Mouse (Mus musculus) naive thymus-derived CD4-positive, alpha-beta T cell, adult 2 months (primary cell): Measurements from ENCODE around the gene Gm28827.
"Not testable (repeated sequence)": the region's sequence is repeated elsewhere in the genome, so short reads cannot be mapped to it uniquely, and the experiment has no call there.

Experiments used
- DNase-seq: peaks from one replicate; pipeline ENCODE4 v3.0.0-alpha.2; 2011; ENCODE audit warnings: low read depth

Gene Gm28827

GRCm38 (mm10) chrY:83030647-83031046, at the start of gene Gm28827:
Gene Gm28827 (plus strand): TSS chrY:83030947.
- not testable (repeated sequence) for DNase-seq
